Mouse (Mus musculus) naive thymus-derived CD4-positive, alpha-beta T cell, adult 2 months (primary cell): ENCODE data around the gene Tlr8.

Experiments used
- DNase-seq: peaks from one replicate; pipeline ENCODE4 v3.0.0-alpha.2; 2011; ENCODE audit warnings: low read depth

Tlr8 gene

GRCm38 (mm10) chrX:167205813-167206520, 58.2 kb downstream of the Tlr8 start:
- DNase-seq: peak; percentile 61

GRCm38 (mm10) chrX:167201365-167201764, 62.8 kb downstream of the Tlr8 start:
- DNase-seq: peak; percentile 75

- DNase-seq: no peak
Measured at GRCm38 (mm10) chrX:167195228-167195649, 68.9 kb downstream of the Tlr8 start.
